Mouse (Mus musculus): ENCODE measurements around the gene Boc. TPM values are rescaled to one million over a fixed set of nuclear protein-coding genes. Genes with fewer than 3 reads are reported as not detected.

Boc gene
- polyA plus RNA-seq, 1 experiment = not detected

DNA sequence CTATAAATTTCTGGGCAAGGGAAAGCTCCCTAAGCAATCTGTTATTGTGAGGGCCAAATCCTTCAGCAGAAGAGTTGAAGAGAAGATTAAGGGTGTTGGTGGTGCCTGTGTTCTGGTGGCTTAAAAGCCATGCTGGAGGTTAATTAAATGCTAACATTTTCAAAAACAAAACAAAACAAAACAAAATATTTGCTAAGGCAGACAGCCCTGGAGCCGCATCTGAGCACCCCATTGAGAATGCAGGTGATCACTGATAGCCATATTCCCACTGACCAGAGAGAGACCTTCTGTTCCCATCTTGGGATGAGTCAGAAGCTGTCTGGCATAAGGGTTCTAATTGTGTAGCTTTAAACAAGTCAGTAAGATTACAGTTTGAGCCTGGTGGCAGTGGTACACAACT, 19.9 kb upstream of the Boc start:
- Histone ChIP-seq H3K4me1 (ENCODE audit: control insufficient read depth) (no peaks in the 10 kb centered on the region), H3K27me3 (ENCODE audit: control insufficient read depth) (no peaks in the 10 kb centered on the region), H3K36me3 (ENCODE audit: control insufficient read depth) (no peaks in the 10 kb centered on the region), H3K9me3 (ENCODE audit: control insufficient read depth, low read length) (peaks cover 1% of the 10 kb centered on the region; the same call in 1 of the 2 replicates), H3K4me3 (replicated peaks) (no peak overlapping the region)
- no peak for TF ChIP-seq GATA1 (IDR thresholded peaks at IDR 0.05; ENCODE audit: low read length)

DNA sequence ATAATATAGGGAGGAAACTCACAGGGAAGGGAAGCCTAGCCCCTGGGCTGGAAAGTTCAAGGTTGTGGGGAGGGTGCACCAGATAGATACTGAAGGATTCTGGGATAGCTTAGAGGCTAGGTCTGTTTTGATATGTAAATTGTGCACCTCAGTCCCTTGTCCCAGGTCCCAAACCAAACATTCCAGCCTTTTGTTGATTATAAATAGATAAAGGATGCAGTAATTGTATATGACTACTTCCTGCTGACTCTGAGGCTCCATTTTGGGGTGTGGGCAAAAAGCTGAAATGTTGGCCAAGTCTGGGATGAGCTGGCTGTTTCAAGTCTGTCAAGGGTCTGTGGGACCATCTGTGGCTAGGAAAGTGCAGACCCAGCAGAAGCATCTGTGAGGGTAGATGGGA, 9.4 kb upstream of the Boc start:
- no peaks in the 10 kb centered on the region for H3K27me3 ChIP-seq (ENCODE audit: control insufficient read depth)
- no peak for TF ChIP-seq TAL1 (IDR thresholded peaks at IDR 0.05; ENCODE audit: low read length)
- TF ChIP-seq GATA1 (IDR thresholded peaks at IDR 0.05; ENCODE audit: low read length) = no peak
- H3K4me1 ChIP-seq (ENCODE audit: control insufficient read depth) = no peaks in the 10 kb centered on the region
- H3K9me3 ChIP-seq (ENCODE audit: control insufficient read depth, low read length) = peaks cover 3% of the 10 kb centered on the region
- no peaks in the 10 kb centered on the region for H3K36me3 ChIP-seq (ENCODE audit: control insufficient read depth)
- H3K4me3 ChIP-seq (replicated peaks) = no peak overlapping the region

- no peaks in the 10 kb centered on the region for H3K36me3 ChIP-seq (ENCODE audit: control insufficient read depth)
- TF ChIP-seq TAL1 (IDR thresholded peaks at IDR 0.05; ENCODE audit: low read length) (no peak), GATA1 (IDR thresholded peaks at IDR 0.05; ENCODE audit: low read length) (no peak)
- H3K27me3 ChIP-seq (ENCODE audit: control insufficient read depth) = peaks cover 3% of the 10 kb centered on the region; the same call in 1 of the 2 replicates
- H3K9me3 ChIP-seq (ENCODE audit: control insufficient read depth, low read length) = peaks cover 3% of the 10 kb centered on the region
- no peak overlapping the region for H3K4me3 ChIP-seq (replicated peaks)
- no peaks in the 10 kb centered on the region for H3K4me1 ChIP-seq (ENCODE audit: control insufficient read depth)
Observed at GRCm38 (mm10) chr16:44565328-44566210, 6.9 kb upstream of the Boc start.

DNA sequence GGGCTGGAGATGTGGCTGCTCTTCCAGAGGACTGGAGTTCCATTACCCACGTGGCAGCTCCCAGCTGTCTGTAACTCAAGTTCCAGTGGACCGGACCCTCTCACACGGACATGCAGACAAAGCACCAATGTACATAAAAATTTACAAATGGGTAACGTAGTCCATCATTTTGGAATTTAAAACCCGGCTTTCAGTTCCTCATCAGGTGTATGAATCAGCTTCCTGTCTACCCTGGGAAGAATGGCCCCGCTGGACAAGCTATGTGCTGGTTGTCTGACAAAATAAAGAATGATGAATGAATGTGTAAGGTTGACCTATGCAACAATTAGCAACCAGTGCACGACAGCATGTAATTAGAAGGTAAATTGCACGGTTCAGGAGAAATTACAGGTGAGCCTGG, 5.7 kb upstream of the Boc start:
- no peaks in the 10 kb centered on the region for H3K36me3 ChIP-seq (ENCODE audit: control insufficient read depth)
- H3K4me3 ChIP-seq (replicated peaks) = no peak overlapping the region
- no peaks in the 10 kb centered on the region for H3K9me3 ChIP-seq (ENCODE audit: control insufficient read depth, low read length)
- no peak for TF ChIP-seq GATA1 (IDR thresholded peaks at IDR 0.05; ENCODE audit: low read length)
- no peak for TF ChIP-seq TAL1 (IDR thresholded peaks at IDR 0.05; ENCODE audit: low read length)
- peaks cover 13% of the 10 kb centered on the region for H3K27me3 ChIP-seq (ENCODE audit: control insufficient read depth)
- H3K4me1 ChIP-seq (ENCODE audit: control insufficient read depth) = no peaks in the 10 kb centered on the region

GRCm38 (mm10) chr16:44562061-44562460, 3.4 kb upstream of the Boc start:
- H3K9me3 ChIP-seq (ENCODE audit: control insufficient read depth, low read length) = no peaks in the 10 kb centered on the region
- peaks cover 36% of the 10 kb centered on the region for H3K27me3 ChIP-seq (ENCODE audit: control insufficient read depth)
- TF ChIP-seq GATA1 (IDR thresholded peaks at IDR 0.05; ENCODE audit: low read length) = no peak
- TF ChIP-seq TAL1 (IDR thresholded peaks at IDR 0.05; ENCODE audit: low read length) = no peak
- no peaks in the 10 kb centered on the region for H3K4me1 ChIP-seq (ENCODE audit: control insufficient read depth)
- H3K4me3 ChIP-seq (replicated peaks) = no peak overlapping the region
- no peaks in the 10 kb centered on the region for H3K36me3 ChIP-seq (ENCODE audit: control insufficient read depth)

DNA sequence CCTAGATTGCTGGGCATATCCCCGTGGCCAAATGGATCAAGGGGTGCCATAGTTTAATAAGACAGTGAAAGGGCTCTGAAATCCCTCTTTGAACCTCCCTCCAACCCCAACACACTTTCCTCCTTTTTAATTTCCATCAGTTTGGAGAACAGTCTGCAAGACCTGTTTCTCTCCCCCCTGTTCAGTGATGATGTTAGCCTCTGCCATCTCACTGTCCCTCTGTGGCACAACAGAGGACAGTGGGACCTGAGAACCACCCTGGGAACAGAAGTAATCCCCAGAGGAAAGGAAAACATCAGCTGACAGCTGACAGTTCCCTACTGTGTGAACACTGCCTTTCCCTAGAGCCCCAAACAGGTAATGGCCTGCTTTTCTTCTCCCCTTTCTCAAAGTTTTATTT, 1.5 kb upstream of the Boc start:
- no peaks in the 10 kb centered on the region for H3K9me3 ChIP-seq (ENCODE audit: control insufficient read depth, low read length)
- H3K4me3 ChIP-seq (replicated peaks) = no peak overlapping the region
- H3K27me3 ChIP-seq (ENCODE audit: control insufficient read depth) = peaks cover 47% of the 10 kb centered on the region
- H3K4me1 ChIP-seq (ENCODE audit: control insufficient read depth) = no peaks in the 10 kb centered on the region
- no peaks in the 10 kb centered on the region for H3K36me3 ChIP-seq (ENCODE audit: control insufficient read depth)
- TF ChIP-seq TAL1 (IDR thresholded peaks at IDR 0.05; ENCODE audit: low read length) = no peak
- no peak for TF ChIP-seq GATA1 (IDR thresholded peaks at IDR 0.05; ENCODE audit: low read length)

- Histone ChIP-seq H3K9me3 (ENCODE audit: control insufficient read depth, low read length) (no peaks in the 10 kb centered on the region), H3K4me1 (ENCODE audit: control insufficient read depth) (no peaks in the 10 kb centered on the region), H3K36me3 (ENCODE audit: control insufficient read depth) (no peaks in the 10 kb centered on the region), H3K4me3 (replicated peaks) (no peak overlapping the region), H3K27me3 (ENCODE audit: control insufficient read depth) (peaks cover 47% of the 10 kb centered on the region)
- no peak for TF ChIP-seq GATA1 (IDR thresholded peaks at IDR 0.05; ENCODE audit: low read length)
- no peak for TF ChIP-seq TAL1 (IDR thresholded peaks at IDR 0.05; ENCODE audit: low read length)
Observed at GRCm38 (mm10) chr16:44559330-44559695, 616 bp upstream of the Boc start.

- Histone ChIP-seq H3K27me3 (ENCODE audit: control insufficient read depth) (peaks cover 47% of the 10 kb centered on the region), H3K9me3 (ENCODE audit: control insufficient read depth, low read length) (no peaks in the 10 kb centered on the region), H3K4me3 (replicated peaks) (peak overlapping the region; percentile 40), H3K4me1 (ENCODE audit: control insufficient read depth) (no peaks in the 10 kb centered on the region), H3K36me3 (ENCODE audit: control insufficient read depth) (no peaks in the 10 kb centered on the region)
- TF ChIP-seq TAL1 (IDR thresholded peaks at IDR 0.05; ENCODE audit: low read length) = no peak
- no peak for TF ChIP-seq GATA1 (IDR thresholded peaks at IDR 0.05; ENCODE audit: low read length)
Observed at GRCm38 (mm10) chr16:44557661-44558470, 831 bp downstream of the Boc start.

- Histone ChIP-seq H3K4me1 (ENCODE audit: control insufficient read depth) (no peaks in the 10 kb centered on the region), H3K9me3 (ENCODE audit: control insufficient read depth, low read length) (no peaks in the 10 kb centered on the region), H3K4me3 (replicated peaks) (no peak overlapping the region), H3K27me3 (ENCODE audit: control insufficient read depth) (peaks cover 47% of the 10 kb centered on the region), H3K36me3 (ENCODE audit: control insufficient read depth) (no peaks in the 10 kb centered on the region)
- no peak for TF ChIP-seq TAL1 (IDR thresholded peaks at IDR 0.05; ENCODE audit: low read length)
Observed at GRCm38 (mm10) chr16:44557084-44557483, 1.6 kb downstream of the Boc start.
